In genomic region chr1:88840991-88841592, GRCm38 (mm10) we compare ENCODE assay signal across 18 mouse cellular contexts.
DNase-seq lines count a peak whose midpoint lies in the region; ATAC-seq and TF ChIP-seq lines count a peak whose summit lies in the region.
"Had no signal": no experiment of that assay in that cellular context is flagged by ENCODE, and none has a peak within 500 bp of the region (broad histone marks: within the 10 kb centered on the region; RNA-seq: fewer than 3 reads in every experiment).

No protein-coding gene starts in this region.

- ATAC-seq in midbrain, embryonic 11.5 days (ENCODE audit: low FRiP score), result no peak
- ATAC-seq in midbrain, postnatal 0 days (ENCODE audit: low FRiP score), result no peak
- no peak for ATAC-seq in hindbrain, embryonic 13.5 days (ENCODE audit: low FRiP score)
- ATAC-seq in neural tube, embryonic 15.5 days (ENCODE audit: low FRiP score), result no peak
- no peak for ATAC-seq in monocyte, adult 5-6 weeks (replicated peaks; ENCODE audit: insufficient number of reproducible peaks, low FRiP score, low TSS enrichment, poor library complexity, severe bottlenecking)
- ATAC-seq: intestine, embryonic 15.5 days had no signal

- intact Hi-C loops in heart, postnatal 10 days (cut with DNase I), result no loop called here

- H3K4me1 ChIP-seq in midbrain, embryonic 11.5 days (ENCODE audit: control insufficient read depth, insufficient read depth, low read length), result peaks cover 24% of the 10 kb centered on the region
- no peaks in the 10 kb centered on the region for H3K4me1 ChIP-seq in midbrain, postnatal 0 days (ENCODE audit: insufficient read depth, low read length)
- peaks cover 34% of the 10 kb centered on the region for H3K4me1 ChIP-seq in hindbrain, embryonic 13.5 days (replicated peaks)
- H3K4me1 ChIP-seq in neural tube, embryonic 15.5 days, result peaks cover 24% of the 10 kb centered on the region
- H3K4me1 ChIP-seq: intestine, embryonic 15.5 days; megakaryocyte, embryonic 14.5 days had no signal

- 77% methylated on average over 9 of the region's 9 CpGs for WGBS in midbrain, embryonic 11.5 days
- WGBS in midbrain, postnatal 0 days, result 72% methylated on average over 7 of the region's 9 CpGs
- 64% methylated on average over 8 of the region's 9 CpGs for WGBS in hindbrain, embryonic 13.5 days
- 54% methylated on average over 7 of the region's 9 CpGs for WGBS in neural tube, embryonic 15.5 days

- no peaks in the 10 kb centered on the region for H3K27me3 ChIP-seq in midbrain, embryonic 11.5 days (ENCODE audit: control insufficient read depth, insufficient read depth, low read length)
- no peaks in the 10 kb centered on the region for H3K27me3 ChIP-seq in midbrain, postnatal 0 days (ENCODE audit: insufficient read depth, low read length)
- no peaks in the 10 kb centered on the region for H3K27me3 ChIP-seq in hindbrain, embryonic 13.5 days
- H3K27me3 ChIP-seq in neural tube, embryonic 15.5 days (replicated peaks), result no peaks in the 10 kb centered on the region
- H3K27me3 ChIP-seq: embryonic facial prominence, embryonic 15.5 days; intestine, embryonic 15.5 days; megakaryocyte, embryonic 14.5 days had no signal

- peak overlapping the region; percentile 80 for H3K27ac ChIP-seq in midbrain, embryonic 11.5 days (ENCODE audit: low read depth, low read length)
- H3K27ac ChIP-seq in midbrain, postnatal 0 days (ENCODE audit: low read depth, low read length), result no peak overlapping the region
- H3K27ac ChIP-seq in hindbrain, embryonic 13.5 days, result peak overlapping the region; percentile 87; the same call in 1 of the 2 replicates
- peak overlapping the region; percentile 23; the same call in 1 of the 2 replicates for H3K27ac ChIP-seq in neural tube, embryonic 15.5 days (replicated peaks)
- H3K27ac ChIP-seq: intestine, embryonic 15.5 days had no signal

- DNase-seq in heart, adult 11 months, result peak; percentile 58
- no peak for DNase-seq in heart, postnatal 10 days
- peak; percentile 92 for DNase-seq in midbrain, embryonic 11.5 days (ENCODE audit: low spot score, missing footprints)
- DNase-seq in midbrain, postnatal 0 days (ENCODE audit: low spot score), result no peak
- DNase-seq: adrenal gland, postnatal 10 days; cerebellum, adult 9-11 months; heart, postnatal 4 days; kidney, postnatal 36 days; layer of hippocampus, adult 9-11 months; lung, adult 18-20 months; thymus, postnatal 14 days had no signal

- H3K4me2 ChIP-seq in midbrain, embryonic 11.5 days, result no peak overlapping the region
- no peak overlapping the region for H3K4me2 ChIP-seq in midbrain, postnatal 0 days (ENCODE audit: low read depth, low read length, poor library complexity, severe bottlenecking)
- H3K4me2 ChIP-seq in hindbrain, embryonic 13.5 days, result no peak overlapping the region
- no peak overlapping the region for H3K4me2 ChIP-seq in neural tube, embryonic 15.5 days
- H3K4me2 ChIP-seq: embryonic facial prominence, embryonic 15.5 days; intestine, embryonic 15.5 days; liver, embryonic 11.5 days had no signal

- H3K9ac ChIP-seq in midbrain, embryonic 11.5 days (ENCODE audit: low read length), result no peak overlapping the region
- no peak overlapping the region for H3K9ac ChIP-seq in midbrain, postnatal 0 days (replicated peaks; ENCODE audit: low read length, poor library complexity, severe bottlenecking)
- H3K9ac ChIP-seq in hindbrain, embryonic 13.5 days, result no peak overlapping the region
- no peak overlapping the region for H3K9ac ChIP-seq in neural tube, embryonic 15.5 days (replicated peaks)
- H3K9ac ChIP-seq: embryonic facial prominence, embryonic 15.5 days; intestine, embryonic 15.5 days had no signal

- H3K9me3 ChIP-seq in midbrain, embryonic 11.5 days (ENCODE audit: control insufficient read depth, low read length), result no peaks in the 10 kb centered on the region
- H3K9me3 ChIP-seq in midbrain, postnatal 0 days (ENCODE audit: low read length), result no peaks in the 10 kb centered on the region
- no peaks in the 10 kb centered on the region for H3K9me3 ChIP-seq in hindbrain, embryonic 13.5 days
- no peaks in the 10 kb centered on the region for H3K9me3 ChIP-seq in neural tube, embryonic 15.5 days (replicated peaks)
- H3K9me3 ChIP-seq: embryonic facial prominence, embryonic 15.5 days; intestine, embryonic 15.5 days had no signal

- H3K36me3 ChIP-seq in midbrain, embryonic 11.5 days (ENCODE audit: control insufficient read depth, insufficient read depth, low read length), result no peaks in the 10 kb centered on the region
- H3K36me3 ChIP-seq in midbrain, postnatal 0 days (ENCODE audit: insufficient read depth, low read length), result no peaks in the 10 kb centered on the region
- H3K36me3 ChIP-seq in hindbrain, embryonic 13.5 days, result no peaks in the 10 kb centered on the region
- H3K36me3 ChIP-seq in neural tube, embryonic 15.5 days, result no peaks in the 10 kb centered on the region
- H3K36me3 ChIP-seq: embryonic facial prominence, embryonic 15.5 days; intestine, embryonic 15.5 days had no signal

- H3K4me3 ChIP-seq in midbrain, embryonic 11.5 days (ENCODE audit: low read depth, low read length), result no peak overlapping the region
- H3K4me3 ChIP-seq in midbrain, postnatal 0 days (ENCODE audit: low read depth, low read length), result no peak overlapping the region
- H3K4me3 ChIP-seq in hindbrain, embryonic 13.5 days, result no peak overlapping the region
- no peak overlapping the region for H3K4me3 ChIP-seq in neural tube, embryonic 15.5 days (replicated peaks)
- H3K4me3 ChIP-seq: embryonic facial prominence, embryonic 15.5 days; intestine, embryonic 15.5 days; megakaryocyte, embryonic 14.5 days had no signal

- TF ChIP-seq CTCF in midbrain, postnatal 0 days (IDR thresholded peaks at IDR 0.05), result no peak

Comparison
In these comparisons a context has a peak if more than half of its experiments do, and no peak if none do; other contexts are left out.
1. DNase-seq: peak in heart, adult 11 months (single experiment) and midbrain, embryonic 11.5 days (single experiment); none in heart, postnatal 10 days (0 of 2) and midbrain, postnatal 0 days (single experiment).